Mouse (Mus musculus) pancreas, adult 10 weeks (tissue): ENCODE data around the gene Gm20908. TPM values are rescaled to one million over a fixed set of nuclear protein-coding genes. Genes with fewer than 3 reads are reported as not detected.

Experiments
- polyA plus RNA-seq: library from polyadenylated mRNA; stranded (reverse); fragments of 350-450 nt; fragmentation: Illumina TruSeq; extraction: RNeasy Lipid Tissue Mini Kit (QIAGEN cat#74804); gene quantifications from one replicate; pipeline ENCODE4 v1.2.3, GENCODE M21; 2015; ENCODE audit warnings: low read depth, low replicate concordance; ENCODE audit not compliant: insufficient read depth

Gm20908 gene
- polyA plus RNA-seq, result not detected

DNA sequence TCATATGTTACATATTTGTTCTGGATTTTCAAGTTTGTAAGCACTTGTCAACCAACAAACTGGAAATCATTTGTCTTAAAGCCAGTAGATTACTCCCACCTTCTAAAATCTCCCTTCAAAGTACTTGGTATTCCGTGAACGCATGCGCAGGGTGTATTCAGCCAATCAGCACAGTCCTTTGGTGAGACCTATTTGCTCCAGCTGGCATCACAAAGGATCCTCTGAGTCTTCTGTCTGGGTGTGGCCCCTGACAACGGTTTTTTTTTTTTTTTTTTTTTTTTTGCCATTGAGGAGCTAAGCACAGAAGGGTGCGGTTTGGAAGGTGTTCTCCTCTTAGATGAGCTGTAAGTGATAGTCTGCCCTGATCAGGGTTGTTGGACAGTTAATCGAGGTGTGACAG, at the start of gene Gm20908:
Gm20908 (plus strand) TSS at position 301 of the 400 bp plus-strand sequence.

